Mouse (Mus musculus) cerebellum, postnatal 25 days (tissue): Measurements from ENCODE around the gene Gm2030.
"Not testable (repeated sequence)": the region's sequence is repeated elsewhere in the genome, so short reads cannot be mapped to it uniquely, and the experiment has no call there.

Source experiments
- DNase-seq, 2 experiments: peaks; one replicate each; pipeline ENCODE4 v3.0.0; 2021; ENCODE audit warnings: mixed read lengths in 2 of 2

The Gm2030 gene

GRCm38 (mm10) chrX:26309944-26310343, at the start of gene Gm2030:
TSS of gene Gm2030 (minus strand) at chrX:26310044.
- DNase-seq: not testable (repeated sequence)
